Comparison of ENCODE assay signal across 10 mouse cellular contexts in the genomic region with DNA sequence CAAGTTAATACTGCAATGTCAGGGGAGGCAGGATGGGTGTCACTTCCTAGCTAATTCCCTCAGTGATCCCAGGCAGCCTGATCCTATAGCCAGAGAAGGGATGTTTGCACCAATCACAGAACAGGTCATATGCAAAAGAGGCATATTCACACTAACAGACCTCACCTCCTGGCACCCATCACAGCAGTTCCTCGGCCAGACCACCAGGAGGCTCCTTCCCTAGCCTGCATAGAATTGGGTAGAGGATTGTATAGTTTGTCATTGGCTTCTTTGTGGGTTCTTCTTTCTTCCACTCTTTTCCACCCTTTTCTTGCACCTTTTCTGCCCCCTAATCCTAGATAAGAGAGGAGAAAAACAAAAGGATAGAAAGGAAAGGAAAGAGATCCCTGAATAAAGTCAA. TPM values are rescaled to one million over a fixed set of nuclear protein-coding genes. Genes with fewer than 3 reads are reported as not detected.
DNase-seq lines count a peak whose midpoint lies in the region; ATAC-seq and TF ChIP-seq lines count a peak whose summit lies in the region.
"Had no signal": no experiment of that assay in that cellular context is flagged by ENCODE, and none has a peak within 500 bp of the region (broad histone marks: within the 10 kb centered on the region; RNA-seq: fewer than 3 reads in every experiment).

No protein-coding gene starts in this region.

- H3K9me3 ChIP-seq in liver, embryonic 11.5 days (ENCODE audit: control insufficient read depth, low read length) = no peaks in the 10 kb centered on the region
- no peaks in the 10 kb centered on the region; the same call in 1 of the 2 replicates for H3K9me3 ChIP-seq in ES-Bruce4 (replicated peaks; ENCODE audit: control insufficient read depth, insufficient read depth, low read length, poor library complexity, severe bottlenecking)

- H3K36me3 ChIP-seq in liver, embryonic 11.5 days (ENCODE audit: control insufficient read depth, insufficient read depth, low read length) = no peaks in the 10 kb centered on the region
- H3K36me3 ChIP-seq in ES-Bruce4 (ENCODE audit: control insufficient read depth, insufficient read depth, low read length, poor library complexity, severe bottlenecking) = no peaks in the 10 kb centered on the region

- DNase-seq in liver = peak; percentile 12
- DNase-seq in liver, embryonic 11.5 days (ENCODE audit: low spot score) = no peak
- DNase-seq in ZHBTc4 (ENCODE audit: low read depth, low spot score) = peak; percentile 69
- no peak for DNase-seq in yolk sac, embryonic 10.5 days (ENCODE audit: low spot score)
- no peak for DNase-seq in ovary, postnatal 10 days (ENCODE audit: low spot score)

- no peak for TF ChIP-seq EP300 in ES-Bruce4 (IDR thresholded peaks at IDR 0.05; ENCODE audit: insufficient read depth, low read depth, low read length)

- no peaks in the 10 kb centered on the region for H3K27me3 ChIP-seq in liver, embryonic 11.5 days (replicated peaks; ENCODE audit: control insufficient read depth, insufficient read depth, low read length)
- H3K27me3 ChIP-seq in ES-Bruce4 (ENCODE audit: control insufficient read depth, insufficient read depth, low read length, poor library complexity, severe bottlenecking) = no peaks in the 10 kb centered on the region

- TF ChIP-seq CTCF in ES-Bruce4 (IDR thresholded peaks at IDR 0.05; ENCODE audit: low read depth, low read length) = peak; percentile 47

- H3K9ac ChIP-seq in liver, embryonic 11.5 days (ENCODE audit: low read depth, low read length) = no peak overlapping the region
- H3K9ac ChIP-seq in ES-Bruce4 (ENCODE audit: low read depth, poor library complexity, severe bottlenecking) = no peak overlapping the region

- H3K4me2 ChIP-seq in liver, embryonic 11.5 days = no peak overlapping the region

- no peak overlapping the region for H3K4me3 ChIP-seq in liver, embryonic 11.5 days (ENCODE audit: low read depth, low read length)
- H3K4me3 ChIP-seq in ES-Bruce4 (ENCODE audit: low read depth, low read length) = no peak overlapping the region

- no peak for ATAC-seq in liver, embryonic 11.5 days (replicated peaks; ENCODE audit: low FRiP score)
- peak; percentile 95 for ATAC-seq in megakaryocyte-erythroid progenitor cell, adult 5-6 weeks (replicated peaks; ENCODE audit: low FRiP score, low TSS enrichment, poor library complexity, severe bottlenecking)

- no peak overlapping the region for H3K27ac ChIP-seq in liver, embryonic 11.5 days (ENCODE audit: low read depth, low read length)
- H3K27ac ChIP-seq in ES-Bruce4 (ENCODE audit: insufficient read depth, low read length) = no peak overlapping the region

- no peaks in the 10 kb centered on the region for H3K4me1 ChIP-seq in liver, embryonic 11.5 days (replicated peaks; ENCODE audit: control insufficient read depth, insufficient read depth, low read length)
- H3K4me1 ChIP-seq in ES-Bruce4 (ENCODE audit: control insufficient read depth, insufficient read depth, low read length) = no peaks in the 10 kb centered on the region

- 33% methylated on average over 1 of the region's 1 CpGs for WGBS in liver, embryonic 11.5 days

- TF ChIP-seq POLR2A in ES-Bruce4 (IDR thresholded peaks at IDR 0.05; ENCODE audit: insufficient read depth, low read length) = no peak

RNA-seq across cellular contexts. Expression of a gene that starts 10.0 kb away (rescaled TPM):
- not detected in 2 replicates for polyA plus RNA-seq in liver, embryonic 11.5 days (2014; fragmentation: Nextera tagmentation; extraction: Ambion mirVana)
- not detected in 2 replicates for polyA plus RNA-seq in ES-Bruce4 (2011; ENCODE audit: insufficient read depth, insufficient read length, low read depth, missing spikeins)
- total RNA-seq in megakaryocyte-erythroid progenitor cell, adult 5-6 weeks (2014; fragmentation: Nextera tagmentation) = not detected in 2 replicates
- not detected in 2 replicates for total RNA-seq in megakaryocyte-erythroid progenitor cell, adult 5-6 weeks (2017)
- polyA plus RNA-seq: stomach, embryonic 16.5 days had no signal

RNA-seq across cellular contexts. Expression of a gene that starts 32.2 kb away (rescaled TPM):
- 15.0 and 18.1 TPM in 2 replicates for polyA plus RNA-seq in liver, embryonic 11.5 days (2014; fragmentation: Nextera tagmentation; extraction: Ambion mirVana)
- polyA plus RNA-seq in ES-Bruce4 (2011; ENCODE audit: insufficient read depth, insufficient read length, low read depth, missing spikeins) = 21.7 and 23.3 TPM in 2 replicates
- 10.0 and 14.5 TPM in 2 replicates for total RNA-seq in megakaryocyte-erythroid progenitor cell, adult 5-6 weeks (2014; fragmentation: Nextera tagmentation)
- 16.7 and 29.9 TPM in 2 replicates for total RNA-seq in megakaryocyte-erythroid progenitor cell, adult 5-6 weeks (2017)

RNA-seq across cellular contexts. Expression of a gene that starts 48.1 kb away (rescaled TPM):
- not detected in 2 replicates for polyA plus RNA-seq in liver, embryonic 11.5 days (2014; fragmentation: Nextera tagmentation; extraction: Ambion mirVana)
- not detected in 2 replicates for polyA plus RNA-seq in ES-Bruce4 (2011; ENCODE audit: insufficient read depth, insufficient read length, low read depth, missing spikeins)
- not detected in 2 replicates for total RNA-seq in megakaryocyte-erythroid progenitor cell, adult 5-6 weeks (2014; fragmentation: Nextera tagmentation)
- total RNA-seq in megakaryocyte-erythroid progenitor cell, adult 5-6 weeks (2017) = not detected in 2 replicates
- total RNA-seq: heart, postnatal 25 days; left cerebral cortex, adult 18-20 months had no signal
- polyA plus RNA-seq: stomach, embryonic 16.5 days had no signal

Comparison
In these comparisons a context has a peak if more than half of its experiments do, and no peak if none do; other contexts are left out.
1. DNase-seq: peak in liver (single experiment) and ZHBTc4 (single experiment); none in liver, embryonic 11.5 days (single experiment), yolk sac, embryonic 10.5 days (single experiment) and ovary, postnatal 10 days (single experiment).